Mouse (Mus musculus): ENCODE results near the gene Smok2b. TPM values are rescaled to one million over a fixed set of nuclear protein-coding genes. Genes with fewer than 3 reads are reported as not detected.
"Not testable (repeated sequence)": the region's sequence is repeated elsewhere in the genome, so short reads cannot be mapped to it uniquely, and the experiment has no call there.

The Smok2b gene
- not detected in 2 replicates for polyA plus RNA-seq (2012; rRNA removed)

DNA sequence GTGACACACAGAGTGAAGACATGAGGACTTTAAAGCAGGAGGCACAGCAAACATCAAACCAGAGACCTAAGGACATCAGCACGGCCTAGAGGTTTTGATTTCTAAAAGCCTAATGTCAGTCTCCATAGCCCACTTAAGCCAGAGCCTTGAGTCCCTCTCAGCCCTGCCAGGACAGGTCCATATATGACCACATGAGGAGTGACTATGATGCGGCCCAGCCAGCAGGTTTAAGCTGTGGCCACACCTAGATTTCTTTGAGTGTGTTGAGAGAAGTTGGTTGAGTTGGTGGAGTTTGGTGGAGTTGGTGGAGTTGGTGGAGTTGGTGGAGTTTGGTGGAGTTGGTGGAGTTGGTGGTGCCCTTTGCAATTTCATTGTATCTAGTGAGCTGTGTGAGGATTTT is at the start of gene Smok2b:
Gene Smok2b, plus strand, starts transcription at position 301 of the 400 bp plus-strand sequence.
- H3K27ac ChIP-seq (ENCODE audit: insufficient read depth, low read depth, low read length); H3K4me3 ChIP-seq (ENCODE audit: low read depth, low read length); H3K36me3 ChIP-seq (ENCODE audit: control insufficient read depth, insufficient read depth, low read length); H3K27me3 ChIP-seq (ENCODE audit: control insufficient read depth, insufficient read depth, low read length); H3K4me1 ChIP-seq (ENCODE audit: control insufficient read depth, insufficient read depth, insufficient read length, low read length): not testable (repeated sequence)
- WGBS: 68% methylated on average over 2 of the region's 2 CpGs

DNA sequence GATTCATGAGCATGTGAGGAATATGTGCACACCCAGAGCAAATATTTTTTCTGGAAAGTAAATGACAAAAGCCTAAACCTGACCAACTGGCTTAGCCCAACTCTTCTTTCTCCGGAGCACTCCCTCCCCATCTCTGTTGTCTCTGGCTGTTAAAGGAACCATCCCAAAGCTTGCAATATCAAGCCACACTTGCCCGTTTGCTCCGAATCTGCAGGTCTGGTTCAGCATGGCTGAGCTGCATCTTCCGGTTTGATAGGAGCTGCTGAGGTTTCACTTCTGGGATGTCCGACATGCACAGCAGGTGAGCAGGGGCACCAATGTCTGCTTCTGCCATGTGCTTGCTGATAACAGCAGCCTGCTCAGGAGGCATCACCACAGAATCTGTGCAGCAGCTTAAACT is 49.6 kb upstream of the Smok2b start:
- WGBS: 90% methylated on average over 5 of the region's 5 CpGs
- H3K4me3 ChIP-seq (ENCODE audit: low read depth, low read length); H3K27me3 ChIP-seq (ENCODE audit: control insufficient read depth, insufficient read depth, low read length); H3K36me3 ChIP-seq (ENCODE audit: control insufficient read depth, insufficient read depth, low read length); H3K4me1 ChIP-seq (ENCODE audit: control insufficient read depth, insufficient read depth, insufficient read length, low read length); H3K27ac ChIP-seq (ENCODE audit: insufficient read depth, low read depth, low read length): not testable (repeated sequence)

DNA sequence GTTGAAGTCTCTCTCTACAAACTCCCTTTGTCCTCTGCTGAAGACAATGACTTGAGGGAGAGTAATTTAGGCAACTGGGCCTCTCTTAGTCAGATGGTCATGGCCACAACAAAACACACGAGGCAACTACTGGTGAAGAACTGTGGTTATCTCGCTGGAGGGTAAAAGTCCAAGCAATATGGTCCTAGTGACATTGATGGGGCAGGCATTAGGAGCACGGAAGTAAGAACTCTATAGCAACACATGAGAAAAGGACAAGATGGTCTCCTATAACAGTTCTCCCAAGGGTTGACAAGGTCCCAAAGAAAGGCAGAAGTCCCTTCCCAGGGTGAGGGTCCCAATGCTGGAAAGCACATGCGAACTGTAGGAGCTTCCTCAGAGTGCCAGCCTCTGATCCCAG is 47.3 kb upstream of the Smok2b start:
- H3K36me3 ChIP-seq (ENCODE audit: control insufficient read depth, insufficient read depth, low read length); H3K4me1 ChIP-seq (ENCODE audit: control insufficient read depth, insufficient read depth, insufficient read length, low read length); H3K27me3 ChIP-seq (ENCODE audit: control insufficient read depth, insufficient read depth, low read length); H3K27ac ChIP-seq (ENCODE audit: insufficient read depth, low read depth, low read length); H3K4me3 ChIP-seq (ENCODE audit: low read depth, low read length): not testable (repeated sequence)
- 58% methylated on average over 3 of the region's 4 CpGs for WGBS

DNA sequence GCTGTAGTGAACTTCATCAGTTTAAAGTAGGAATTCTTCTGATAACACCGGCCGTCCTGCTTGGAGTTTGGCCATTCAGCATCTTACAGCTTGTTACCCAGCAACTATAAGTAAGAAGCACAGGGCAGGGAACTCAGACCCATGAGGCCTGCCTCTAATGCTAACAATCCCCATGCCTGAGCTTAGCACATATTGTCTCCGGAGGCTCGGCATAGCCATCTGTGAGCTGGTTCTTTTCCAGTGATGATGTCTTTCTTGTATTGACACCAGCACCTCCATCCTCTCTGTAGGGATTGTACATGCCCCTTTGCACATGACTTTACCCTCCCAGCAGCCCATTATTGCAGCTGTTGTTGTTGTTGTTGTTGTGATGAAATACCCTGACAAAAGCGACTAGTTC is 45.5 kb upstream of the Smok2b start:
- not testable (repeated sequence) for H3K4me1 ChIP-seq (ENCODE audit: control insufficient read depth, insufficient read depth, insufficient read length, low read length); H3K27ac ChIP-seq (ENCODE audit: insufficient read depth, low read depth, low read length); H3K4me3 ChIP-seq (ENCODE audit: low read depth, low read length); H3K27me3 ChIP-seq (ENCODE audit: control insufficient read depth, insufficient read depth, low read length); H3K36me3 ChIP-seq (ENCODE audit: control insufficient read depth, insufficient read depth, low read length)
- WGBS: 91% methylated on average over 5 of the region's 5 CpGs

DNA sequence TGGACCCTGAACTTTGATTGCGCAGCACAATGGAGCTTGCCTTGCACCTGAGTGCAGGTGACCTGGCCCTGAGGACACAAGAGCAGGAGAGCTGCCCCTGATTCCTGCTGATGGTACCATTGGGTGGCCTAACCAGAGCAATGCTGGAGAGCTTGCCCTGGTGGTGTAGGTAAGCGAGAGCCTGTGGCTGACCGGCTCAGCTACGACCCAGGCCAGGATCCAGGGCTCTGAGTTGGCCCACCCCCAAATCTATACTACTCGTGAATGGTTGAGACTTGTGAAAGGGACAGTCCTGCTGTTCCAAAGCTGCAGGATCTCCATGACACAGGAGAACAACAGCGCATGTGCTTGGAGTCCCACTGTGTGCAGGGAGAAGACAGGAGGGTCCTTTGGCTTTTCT is 43.5 kb upstream of the Smok2b start:
- not testable (repeated sequence) for H3K27me3 ChIP-seq (ENCODE audit: control insufficient read depth, insufficient read depth, low read length); H3K4me3 ChIP-seq (ENCODE audit: low read depth, low read length); H3K36me3 ChIP-seq (ENCODE audit: control insufficient read depth, insufficient read depth, low read length); H3K4me1 ChIP-seq (ENCODE audit: control insufficient read depth, insufficient read depth, insufficient read length, low read length); H3K27ac ChIP-seq (ENCODE audit: insufficient read depth, low read depth, low read length)
- 81% methylated on average over 6 of the region's 6 CpGs for WGBS

DNA sequence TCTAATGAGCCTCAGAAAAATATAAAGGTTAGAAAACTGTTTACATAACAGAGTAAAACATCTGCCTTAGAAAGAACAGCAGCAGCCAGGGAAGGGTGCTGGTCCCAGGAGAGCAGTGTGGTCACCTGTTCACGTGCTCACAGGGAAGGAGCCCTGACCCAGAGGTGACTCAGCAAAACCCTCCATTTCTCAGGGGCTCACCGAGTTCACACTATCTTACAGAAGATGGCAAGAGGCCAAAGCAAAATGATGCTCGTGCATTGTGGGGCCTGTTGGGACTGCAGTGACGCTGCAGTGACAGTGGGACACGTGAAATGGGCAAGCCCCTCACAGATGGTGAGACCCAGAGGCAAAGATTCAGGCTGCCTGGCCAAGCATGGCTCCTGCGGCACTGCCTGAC is 42.4 kb upstream of the Smok2b start:
- not testable (repeated sequence) for H3K4me1 ChIP-seq (ENCODE audit: control insufficient read depth, insufficient read depth, insufficient read length, low read length); H3K27me3 ChIP-seq (ENCODE audit: control insufficient read depth, insufficient read depth, low read length); H3K36me3 ChIP-seq (ENCODE audit: control insufficient read depth, insufficient read depth, low read length); H3K4me3 ChIP-seq (ENCODE audit: low read depth, low read length); H3K27ac ChIP-seq (ENCODE audit: insufficient read depth, low read depth, low read length)
- 41% methylated on average over 6 of the region's 6 CpGs for WGBS

DNA sequence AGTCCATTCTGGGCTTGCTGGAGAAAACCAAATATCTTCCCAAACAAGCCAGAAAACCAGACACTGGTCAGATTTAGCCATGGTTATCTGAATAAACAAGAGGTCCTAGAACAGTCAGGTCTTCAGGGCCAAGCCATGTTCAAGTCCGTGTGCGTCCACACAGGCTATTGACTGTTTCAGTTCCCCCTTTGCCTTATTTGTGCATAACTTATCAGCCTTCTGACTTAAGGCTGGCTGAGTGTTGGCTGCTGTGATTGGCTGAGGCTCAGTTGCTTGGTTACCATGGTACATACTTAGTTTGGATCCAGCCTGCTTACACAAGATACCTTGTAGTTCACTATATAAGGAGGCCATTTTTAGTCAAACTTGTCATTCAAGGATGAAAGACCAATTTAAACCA is 41.2 kb upstream of the Smok2b start:
- H3K4me3 ChIP-seq (ENCODE audit: low read depth, low read length); H3K27ac ChIP-seq (ENCODE audit: insufficient read depth, low read depth, low read length); H3K4me1 ChIP-seq (ENCODE audit: control insufficient read depth, insufficient read depth, insufficient read length, low read length); H3K36me3 ChIP-seq (ENCODE audit: control insufficient read depth, insufficient read depth, low read length); H3K27me3 ChIP-seq (ENCODE audit: control insufficient read depth, insufficient read depth, low read length): not testable (repeated sequence)
- 86% methylated on average over 2 of the region's 2 CpGs for WGBS

DNA sequence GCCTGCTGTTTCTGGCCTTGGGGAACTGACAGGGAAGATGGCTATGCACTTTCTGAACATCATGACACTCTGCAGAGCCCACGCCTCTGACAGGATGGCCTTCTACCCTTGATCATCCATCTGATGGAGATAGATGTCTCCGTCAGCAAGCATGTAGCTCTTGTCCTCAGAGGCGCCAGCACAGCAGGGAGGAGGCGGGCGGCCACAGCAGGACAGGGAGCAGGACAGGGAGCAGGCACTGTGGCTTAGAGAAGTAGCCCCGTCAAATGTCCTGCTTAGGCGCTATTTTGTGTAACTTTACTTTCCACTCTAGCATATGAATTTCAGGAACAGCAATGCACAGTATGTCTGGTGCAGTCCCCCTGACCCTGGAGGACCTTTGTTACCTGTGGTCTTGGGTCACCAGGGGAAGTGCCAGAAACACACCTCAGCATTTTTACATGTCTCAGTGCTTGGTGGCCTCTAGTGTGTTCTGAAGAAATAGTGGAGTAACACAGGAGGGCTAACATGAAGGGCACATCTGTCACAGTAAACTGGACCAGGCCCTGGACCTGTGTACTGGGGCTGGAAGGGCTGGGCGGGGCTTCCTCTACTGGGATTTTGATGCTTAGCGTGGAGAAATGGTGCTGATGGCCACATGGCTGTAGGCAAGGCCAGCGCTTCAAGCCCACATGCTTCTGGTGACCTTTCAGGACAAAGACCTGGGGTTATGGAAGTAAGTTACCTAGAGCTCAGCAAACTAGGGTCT is 39.0 kb upstream of the Smok2b start:
- H3K27me3 ChIP-seq (ENCODE audit: control insufficient read depth, insufficient read depth, low read length); H3K4me3 ChIP-seq (ENCODE audit: low read depth, low read length); H3K4me1 ChIP-seq (ENCODE audit: control insufficient read depth, insufficient read depth, insufficient read length, low read length); H3K36me3 ChIP-seq (ENCODE audit: control insufficient read depth, insufficient read depth, low read length); H3K27ac ChIP-seq (ENCODE audit: insufficient read depth, low read depth, low read length): not testable (repeated sequence)
- 84% methylated on average over 10 of the region's 10 CpGs for WGBS

DNA sequence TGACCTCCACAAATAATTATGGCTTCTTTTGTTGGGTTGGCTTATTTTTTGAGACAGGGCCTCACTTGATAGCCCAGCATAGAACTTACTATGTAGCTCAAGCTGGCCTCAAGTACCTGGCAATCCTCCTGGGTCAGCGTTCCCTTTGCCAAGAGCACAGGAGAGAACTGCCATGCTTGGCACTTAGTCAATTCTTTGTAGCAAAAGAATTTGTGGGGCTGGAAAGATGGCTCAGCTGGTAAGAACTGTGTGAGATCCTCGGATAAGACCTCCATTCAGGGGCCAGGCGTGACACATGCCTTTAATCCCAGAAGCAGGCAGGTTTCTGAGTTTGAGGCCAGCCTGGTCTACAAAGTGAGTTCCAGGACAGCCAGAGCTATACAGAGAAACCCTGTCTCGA is 33.6 kb upstream of the Smok2b start:
- H3K27ac ChIP-seq (ENCODE audit: insufficient read depth, low read depth, low read length); H3K4me3 ChIP-seq (ENCODE audit: low read depth, low read length); H3K27me3 ChIP-seq (ENCODE audit: control insufficient read depth, insufficient read depth, low read length); H3K36me3 ChIP-seq (ENCODE audit: control insufficient read depth, insufficient read depth, low read length); H3K4me1 ChIP-seq (ENCODE audit: control insufficient read depth, insufficient read depth, insufficient read length, low read length): not testable (repeated sequence)
- 63% methylated on average over 4 of the region's 4 CpGs for WGBS

DNA sequence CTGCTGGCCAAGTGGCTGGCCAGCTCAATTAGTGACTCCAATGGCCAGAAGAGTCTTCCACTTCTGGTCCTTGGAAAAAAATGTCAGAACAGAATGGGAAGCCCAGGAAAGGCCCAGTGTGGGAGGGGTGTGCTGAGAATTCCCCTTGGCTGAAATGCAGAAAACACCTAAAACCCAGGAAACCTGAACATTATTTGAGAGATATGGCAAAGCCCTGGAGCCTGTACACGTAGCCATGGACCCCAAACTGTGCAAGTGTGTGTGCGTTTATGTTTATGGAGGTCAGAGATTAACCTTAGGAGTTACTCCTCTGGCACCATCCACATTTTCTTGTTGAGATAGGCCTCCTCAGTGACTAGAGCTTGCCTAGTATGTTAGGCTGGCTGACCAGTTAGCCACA is 31.2 kb upstream of the Smok2b start:
- 80% methylated on average over 2 of the region's 2 CpGs for WGBS
- not testable (repeated sequence) for H3K4me1 ChIP-seq (ENCODE audit: control insufficient read depth, insufficient read depth, insufficient read length, low read length); H3K36me3 ChIP-seq (ENCODE audit: control insufficient read depth, insufficient read depth, low read length); H3K27ac ChIP-seq (ENCODE audit: insufficient read depth, low read depth, low read length); H3K27me3 ChIP-seq (ENCODE audit: control insufficient read depth, insufficient read depth, low read length); H3K4me3 ChIP-seq (ENCODE audit: low read depth, low read length)

DNA sequence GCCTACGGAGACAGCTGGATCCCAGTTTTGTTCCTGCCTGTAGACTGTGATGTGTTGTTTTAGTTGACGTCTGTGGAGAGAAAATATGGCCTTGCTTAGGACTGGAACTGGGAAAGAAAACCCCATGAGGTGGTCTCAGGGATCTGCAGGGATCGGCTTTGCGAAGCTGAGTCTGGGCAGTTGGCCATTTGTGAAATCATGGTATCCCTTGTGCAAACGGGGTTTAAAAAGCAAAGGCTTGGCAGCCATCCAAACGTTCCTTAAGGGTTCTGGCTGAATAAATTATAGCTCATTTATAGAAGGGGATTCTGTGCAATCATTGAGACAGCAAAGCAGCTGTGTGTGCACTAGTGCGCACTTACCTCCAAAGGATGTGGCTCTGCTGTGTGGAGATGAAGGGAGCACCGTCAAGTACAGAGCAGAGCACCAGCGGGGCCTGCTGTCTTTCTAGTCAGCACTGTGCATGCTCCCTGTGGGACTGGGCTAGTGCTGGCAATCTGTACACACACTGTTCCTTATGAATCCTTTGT is 30.1 kb upstream of the Smok2b start:
- H3K4me1 ChIP-seq (ENCODE audit: control insufficient read depth, insufficient read depth, insufficient read length, low read length); H3K27ac ChIP-seq (ENCODE audit: insufficient read depth, low read depth, low read length); H3K4me3 ChIP-seq (ENCODE audit: low read depth, low read length); H3K27me3 ChIP-seq (ENCODE audit: control insufficient read depth, insufficient read depth, low read length); H3K36me3 ChIP-seq (ENCODE audit: control insufficient read depth, insufficient read depth, low read length): not testable (repeated sequence)
- 72% methylated on average over 8 of the region's 9 CpGs for WGBS

DNA sequence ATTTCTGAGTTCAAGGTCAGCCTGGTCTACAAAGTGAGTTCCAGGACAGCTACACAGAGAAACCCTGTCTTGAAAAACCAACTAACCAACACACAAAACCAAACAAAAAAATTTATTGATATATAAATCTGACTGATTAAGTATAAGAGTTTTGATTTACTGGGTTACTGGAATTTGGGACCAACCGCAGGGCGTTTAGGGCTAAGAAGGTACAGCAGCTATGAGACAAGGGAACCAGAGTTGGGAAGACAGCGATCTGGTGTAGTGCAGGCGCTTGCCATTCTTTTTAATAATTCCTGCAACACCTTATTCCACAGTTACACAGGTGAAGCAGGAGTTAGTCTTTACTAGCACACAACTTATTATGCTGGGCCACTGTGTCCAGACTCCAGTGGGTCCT is 28.5 kb upstream of the Smok2b start:
- not testable (repeated sequence) for H3K36me3 ChIP-seq (ENCODE audit: control insufficient read depth, insufficient read depth, low read length); H3K27me3 ChIP-seq (ENCODE audit: control insufficient read depth, insufficient read depth, low read length); H3K4me3 ChIP-seq (ENCODE audit: low read depth, low read length); H3K4me1 ChIP-seq (ENCODE audit: control insufficient read depth, insufficient read depth, insufficient read length, low read length); H3K27ac ChIP-seq (ENCODE audit: insufficient read depth, low read depth, low read length)
- 88% methylated on average over 4 of the region's 4 CpGs for WGBS
